Mouse (Mus musculus): ENCODE results near the gene Psmb11. TPM values are rescaled to one million over a fixed set of nuclear protein-coding genes. Genes with fewer than 3 reads are reported as not detected.
A peak's percentile ranks its signal among the peaks of the same experiment; 100 is the strongest.

Gene Psmb11
- not detected for total RNA-seq (2022)

DNA sequence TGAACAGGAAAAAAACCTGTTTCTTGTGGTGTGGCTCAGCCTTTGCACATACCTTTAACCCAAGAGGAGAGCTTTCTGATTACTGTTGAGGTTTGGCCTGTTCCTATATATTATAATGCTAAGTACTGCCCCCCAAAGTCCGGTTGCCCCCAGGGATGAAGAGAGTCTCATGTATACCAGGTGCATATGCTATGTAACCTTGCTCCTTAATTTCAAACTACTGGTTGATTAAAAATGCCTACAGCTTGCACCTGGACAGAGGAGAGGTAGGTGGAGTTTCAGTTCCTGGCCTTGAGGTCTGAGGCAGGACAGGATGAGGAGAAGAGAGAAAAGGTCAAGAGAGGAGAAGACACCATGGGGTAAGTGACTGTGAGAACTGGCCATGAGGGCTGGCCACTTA, at the start of gene Psmb11:
Gene Psmb11 (plus strand): TSS at position 301 of the 400 bp plus-strand sequence.
- DNase-seq: no peak

DNA sequence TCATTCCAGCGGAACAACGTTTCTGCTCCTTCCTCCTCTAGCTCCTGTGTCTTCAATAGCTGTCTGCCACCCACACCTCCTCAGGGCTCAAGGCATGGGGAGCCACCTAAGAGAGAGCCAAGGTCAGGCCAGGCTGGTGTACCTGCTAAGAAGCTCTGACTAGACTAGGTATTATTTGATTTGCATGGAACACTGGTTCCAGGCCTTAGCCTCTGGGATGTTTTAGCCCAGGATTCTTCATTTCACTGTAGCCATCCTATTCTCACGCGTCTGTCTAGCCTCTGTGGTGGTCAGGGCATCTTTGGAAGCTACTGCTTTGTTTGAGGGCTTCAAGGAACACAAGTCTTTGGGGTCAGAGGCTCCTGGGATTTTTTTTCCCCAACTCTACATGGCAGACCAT, 49.1 kb upstream of the Psmb11 start:
- no peak for DNase-seq

DNA sequence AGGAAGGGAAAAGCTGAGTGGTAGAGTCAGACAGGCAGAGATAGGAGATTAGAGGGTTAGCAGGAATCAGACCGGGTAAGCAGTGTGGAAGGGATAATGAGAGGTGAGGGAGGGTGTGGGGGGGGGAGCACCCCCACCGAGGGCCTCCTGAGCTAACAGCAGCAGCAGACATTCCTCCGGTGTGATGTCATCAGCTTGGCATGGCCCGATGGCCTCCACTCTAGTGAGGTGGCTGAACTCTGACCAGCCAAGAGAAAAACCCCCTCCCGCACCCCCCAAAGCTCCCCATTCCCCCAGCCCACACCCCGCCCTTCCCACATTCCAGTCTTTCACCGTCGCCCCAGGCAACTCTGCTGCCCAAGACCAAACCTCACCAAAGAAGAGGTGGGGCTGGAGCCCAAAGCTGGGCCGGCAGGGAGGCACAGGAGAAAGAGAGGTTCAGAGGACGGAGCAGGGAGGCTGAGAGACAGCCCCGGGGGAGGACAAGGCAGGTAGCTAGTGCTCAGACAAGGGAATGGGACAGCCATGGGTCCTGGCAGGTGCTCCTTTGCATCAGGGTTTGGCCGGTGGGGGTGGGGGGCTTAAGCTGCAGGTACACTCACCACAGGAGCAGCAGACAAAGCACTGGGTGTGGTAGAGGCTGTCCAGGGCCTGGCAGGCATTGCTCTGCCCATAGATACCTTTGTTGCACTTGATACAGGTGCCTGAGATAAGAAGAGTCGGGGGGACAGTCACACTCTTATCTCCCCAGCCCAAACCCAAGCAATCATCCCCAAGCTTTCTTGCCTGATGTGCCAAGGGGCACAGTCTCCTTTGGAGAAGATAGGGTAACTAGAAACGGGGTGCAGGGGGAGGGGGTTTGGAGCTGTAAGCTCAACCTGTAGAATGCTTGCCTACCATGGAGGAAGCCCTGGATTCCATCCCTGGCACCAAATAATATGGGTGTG, 48.2 kb upstream of the Psmb11 start:
- DNase-seq: peak; percentile 65

DNA sequence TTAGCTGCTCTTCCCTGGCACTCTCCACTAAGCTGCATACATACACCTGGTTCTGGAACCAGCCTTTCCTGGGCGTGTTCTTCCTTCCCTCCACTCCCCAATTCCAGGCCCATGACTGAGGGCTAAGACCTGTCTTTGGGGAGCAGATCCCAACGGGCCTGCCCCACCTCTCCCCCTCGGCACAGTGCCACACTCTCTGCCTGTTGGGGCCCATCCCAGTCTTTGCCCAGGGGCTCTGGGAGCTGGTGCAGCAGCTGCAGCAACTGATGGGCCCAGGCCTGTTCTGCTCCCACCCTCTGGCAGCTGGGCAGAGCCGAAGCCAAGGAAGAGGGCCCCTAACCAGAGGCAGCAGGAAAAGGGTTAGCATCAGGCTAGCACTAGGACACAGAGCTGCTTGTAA, 47.0 kb upstream of the Psmb11 start:
- no peak for DNase-seq

DNA sequence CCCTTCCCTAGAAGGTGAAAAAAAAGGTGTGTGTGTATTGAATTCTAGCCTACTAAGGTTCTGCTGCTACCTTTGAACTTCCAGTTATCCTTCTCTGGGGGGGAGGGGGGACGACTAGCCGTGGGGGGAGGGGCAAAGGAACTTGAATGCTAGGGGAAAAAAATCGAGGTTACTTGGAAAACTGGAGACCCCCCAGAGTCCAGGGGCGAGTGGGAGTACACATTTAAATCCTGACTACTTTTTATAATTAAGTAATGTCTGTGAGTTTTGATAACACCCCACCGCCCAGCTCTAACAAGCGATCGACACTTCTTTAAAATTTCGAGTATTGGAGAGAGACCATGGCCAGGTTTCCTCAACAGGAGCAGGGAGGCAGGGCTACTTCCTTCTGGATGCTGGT, 46.2 kb upstream of the Psmb11 start:
- DNase-seq: no peak

DNA sequence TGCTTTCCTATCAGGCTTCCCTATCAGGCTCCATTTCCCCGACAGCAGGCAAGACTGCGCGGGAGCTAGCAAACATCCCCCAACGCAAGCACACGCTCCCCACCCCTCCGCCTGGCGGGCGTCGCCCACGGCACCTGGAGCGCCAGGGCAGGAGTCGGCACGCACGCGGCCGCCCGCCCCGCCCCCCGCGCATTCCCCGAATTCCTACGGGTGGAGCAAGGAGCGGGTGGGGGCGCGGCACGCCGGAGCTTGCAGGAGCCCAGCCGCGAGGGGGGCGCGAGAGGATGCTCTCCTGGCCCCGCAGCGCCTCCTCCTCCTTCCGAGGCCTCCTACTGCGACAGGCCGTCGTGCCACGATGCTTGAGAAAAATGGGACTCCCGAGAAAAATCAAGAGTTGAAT, 45.6 kb upstream of the Psmb11 start:
- peak; percentile 52 for DNase-seq

DNA sequence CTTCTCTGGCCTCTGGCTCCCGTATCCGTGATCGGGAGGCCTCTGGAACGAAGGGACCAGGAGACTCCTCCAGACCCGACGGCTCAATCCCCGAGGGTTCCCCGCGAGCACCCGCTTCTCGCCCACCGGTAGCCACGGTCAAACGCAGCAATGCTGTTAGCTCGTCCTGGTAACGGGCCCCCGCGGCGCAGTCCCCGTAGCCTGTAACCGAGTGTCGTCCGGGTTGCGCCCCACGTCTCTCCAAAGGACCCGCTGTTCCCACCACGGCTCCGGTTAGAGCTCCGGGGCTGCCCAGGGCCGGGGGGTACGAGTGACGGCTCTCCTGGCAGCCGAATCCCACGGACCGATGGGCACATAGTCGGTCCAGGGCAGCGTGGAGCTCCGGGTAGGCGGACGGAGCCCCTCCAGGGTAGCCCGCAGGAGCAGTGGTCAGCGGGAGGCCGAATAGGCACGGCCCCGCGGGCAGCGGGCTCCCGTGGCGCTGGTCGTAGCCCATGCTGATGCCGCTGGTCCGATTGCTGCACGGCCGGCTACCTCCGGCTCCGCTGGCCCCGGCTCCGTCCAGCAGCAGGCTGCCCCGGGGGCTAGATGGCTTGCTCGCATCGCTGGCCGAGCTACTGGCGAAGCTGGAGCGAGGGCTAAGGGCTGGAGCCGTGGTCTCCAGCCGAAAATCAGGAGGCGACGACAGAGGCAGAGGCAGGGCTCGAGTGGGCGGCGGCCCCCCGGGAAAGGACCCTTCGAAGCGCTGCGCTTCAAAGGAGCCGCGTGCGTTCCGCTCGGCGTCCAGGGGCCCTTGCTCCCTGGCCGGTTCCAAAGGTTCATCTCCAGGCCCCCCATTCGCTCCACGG, 44.8 kb upstream of the Psmb11 start:
- DNase-seq: no peak

DNA sequence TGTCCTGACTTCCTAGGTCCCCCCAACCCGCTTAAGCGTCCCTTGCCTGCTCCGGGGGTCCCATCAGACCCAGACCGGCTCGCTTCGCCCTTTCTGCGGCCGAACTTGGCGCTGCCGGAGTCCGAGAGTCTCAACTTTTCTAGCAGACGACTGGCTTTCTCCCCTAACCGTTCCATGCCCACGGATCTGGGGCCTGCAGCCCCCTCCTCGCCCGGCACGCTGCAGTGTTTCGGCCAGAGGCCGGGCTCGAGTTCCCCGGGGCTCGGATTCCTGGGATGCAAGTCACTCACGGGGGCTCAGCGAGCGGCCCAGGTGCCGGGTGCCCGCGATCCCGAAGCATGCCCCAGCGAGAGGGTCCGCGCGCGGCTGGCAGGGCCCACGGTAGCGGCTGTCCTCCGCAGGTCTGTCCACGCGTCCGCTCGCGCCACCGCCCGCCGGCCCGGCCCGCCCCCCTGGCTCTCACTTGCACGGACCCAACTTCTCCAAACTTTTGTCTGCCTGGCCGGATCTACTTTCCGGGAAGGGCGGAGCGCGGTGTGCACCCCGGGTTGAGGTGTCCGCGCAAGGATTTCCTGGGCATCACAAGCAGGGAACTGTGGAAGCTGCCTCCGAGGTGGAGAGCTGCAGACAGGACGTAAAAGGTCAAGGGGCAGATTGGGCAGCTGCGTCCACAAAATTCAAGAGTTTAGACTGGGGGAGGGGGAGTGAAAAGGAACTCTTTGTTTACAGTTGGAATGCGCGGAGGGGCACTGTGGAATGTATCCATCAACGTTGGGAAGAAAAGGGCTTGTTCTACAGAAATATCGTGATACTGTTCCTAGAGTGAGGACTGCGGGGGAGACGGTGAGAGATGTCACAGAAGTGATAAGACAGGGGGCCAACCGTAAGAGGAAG, 43.9 kb upstream of the Psmb11 start, which contains the start of gene Ajuba:
Gene Ajuba (minus strand): TSS at position 470 of the 894 bp plus-strand sequence.
- peak; percentile 89 for DNase-seq

DNA sequence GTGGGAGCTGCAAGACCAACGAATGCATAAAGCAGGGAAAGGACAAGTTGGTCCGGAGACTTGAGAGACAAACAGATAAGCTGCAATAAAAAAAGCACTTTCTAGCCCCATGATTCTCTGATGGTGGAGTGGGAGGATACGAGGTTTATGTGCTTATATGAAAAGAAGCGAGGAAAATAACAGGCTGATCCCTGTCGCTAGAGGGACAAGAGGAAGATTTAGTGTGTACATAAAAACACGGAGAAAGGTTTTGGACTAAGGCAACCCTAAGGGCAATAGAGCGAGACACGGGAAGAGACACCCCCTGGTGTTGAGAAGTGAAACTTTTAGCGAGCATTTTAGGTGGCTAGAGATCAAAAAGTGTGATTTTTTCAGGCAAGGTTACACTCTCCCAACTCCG, 43.2 kb upstream of the Psmb11 start:
- no peak for DNase-seq

DNA sequence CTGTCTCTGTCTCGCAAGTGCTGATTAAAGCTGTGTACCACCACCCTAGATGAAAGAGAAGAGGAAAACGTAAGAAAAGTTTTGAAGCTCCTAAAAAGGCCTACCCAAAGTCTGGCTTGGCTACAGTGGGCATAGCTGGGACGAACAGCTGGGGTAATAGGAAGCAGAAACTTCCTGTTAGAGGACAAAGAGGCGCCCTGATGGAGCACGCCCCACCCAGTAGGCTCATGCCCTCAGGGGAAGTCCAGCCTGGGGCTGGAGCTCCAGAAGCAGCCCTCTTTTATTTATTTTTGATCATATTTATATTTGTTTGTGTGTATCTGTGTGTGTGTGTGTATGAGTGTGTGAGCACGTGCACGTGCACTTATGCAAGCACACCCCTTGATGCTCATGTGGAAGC, 41.6 kb upstream of the Psmb11 start:
- no peak for DNase-seq

DNA sequence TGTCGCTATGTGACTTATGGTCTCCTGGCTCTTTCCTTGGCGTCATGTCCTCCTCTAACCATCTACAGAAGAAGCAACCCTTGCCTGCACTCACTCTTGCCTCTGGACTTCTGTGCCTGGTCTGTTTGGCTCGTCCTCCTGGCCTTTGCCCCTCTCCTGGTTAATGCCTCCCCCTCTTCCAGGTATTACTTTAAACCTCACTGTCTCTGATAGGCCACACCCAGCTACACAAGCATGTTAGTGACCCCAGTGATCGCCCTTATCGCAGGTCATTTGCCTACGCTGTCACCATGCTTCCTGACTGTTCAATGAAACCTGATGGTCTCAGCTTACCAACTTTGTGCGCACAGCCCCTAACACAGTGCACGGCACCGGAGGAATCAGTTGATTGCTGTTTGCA, 38.7 kb upstream of the Psmb11 start:
- DNase-seq: no peak

DNA sequence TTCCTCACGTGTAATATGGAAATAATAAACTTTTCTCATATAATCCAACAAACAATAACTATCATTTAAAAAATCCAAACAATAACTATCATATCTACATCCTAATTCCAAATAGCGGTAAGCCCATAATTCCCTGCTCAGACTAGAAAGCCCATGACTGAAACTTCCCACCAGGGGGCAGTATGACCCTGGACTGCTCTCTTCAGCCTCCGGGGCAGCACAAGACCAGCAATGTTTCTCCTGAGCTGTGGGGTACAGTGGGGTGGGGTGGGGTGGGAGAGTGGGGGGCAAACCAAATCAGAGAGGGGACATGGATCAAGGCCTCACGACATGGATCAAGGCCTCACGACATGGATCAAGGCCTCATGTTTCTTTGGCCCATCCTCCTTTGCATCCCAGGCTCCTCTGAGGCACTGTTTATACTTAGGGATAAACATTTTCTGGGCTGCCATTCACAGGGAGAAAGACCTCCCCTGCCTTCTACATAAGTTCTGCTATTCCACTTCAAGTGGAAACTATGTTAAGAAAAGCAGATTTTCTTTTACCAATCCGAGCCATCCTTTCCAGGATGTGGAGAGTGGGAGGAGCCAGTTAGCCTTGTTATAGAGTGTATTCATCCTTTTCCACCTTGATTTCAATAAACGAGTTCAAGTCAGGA, 37.4 kb upstream of the Psmb11 start:
- no peak for DNase-seq

DNA sequence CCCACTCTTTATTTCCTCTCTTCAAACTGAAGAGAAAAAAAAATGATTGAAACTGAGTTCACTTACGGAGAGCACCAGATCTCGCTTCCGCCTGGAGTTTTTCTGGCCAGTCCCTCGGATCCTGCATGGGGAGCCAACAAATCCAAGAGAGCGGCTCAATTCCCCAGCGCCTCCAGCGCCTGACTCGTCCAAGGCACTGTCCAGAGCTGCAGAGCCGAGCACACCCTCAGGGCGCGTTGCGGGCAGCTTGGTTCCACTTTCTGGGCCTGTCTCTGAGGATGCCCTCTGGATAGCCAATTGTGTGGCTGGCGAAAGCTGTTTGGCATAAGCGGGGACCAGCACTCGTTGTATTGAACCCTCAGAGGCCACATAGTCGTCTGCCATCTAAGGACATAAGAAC, 30.2 kb upstream of the Psmb11 start:
- DNase-seq: no peak

DNA sequence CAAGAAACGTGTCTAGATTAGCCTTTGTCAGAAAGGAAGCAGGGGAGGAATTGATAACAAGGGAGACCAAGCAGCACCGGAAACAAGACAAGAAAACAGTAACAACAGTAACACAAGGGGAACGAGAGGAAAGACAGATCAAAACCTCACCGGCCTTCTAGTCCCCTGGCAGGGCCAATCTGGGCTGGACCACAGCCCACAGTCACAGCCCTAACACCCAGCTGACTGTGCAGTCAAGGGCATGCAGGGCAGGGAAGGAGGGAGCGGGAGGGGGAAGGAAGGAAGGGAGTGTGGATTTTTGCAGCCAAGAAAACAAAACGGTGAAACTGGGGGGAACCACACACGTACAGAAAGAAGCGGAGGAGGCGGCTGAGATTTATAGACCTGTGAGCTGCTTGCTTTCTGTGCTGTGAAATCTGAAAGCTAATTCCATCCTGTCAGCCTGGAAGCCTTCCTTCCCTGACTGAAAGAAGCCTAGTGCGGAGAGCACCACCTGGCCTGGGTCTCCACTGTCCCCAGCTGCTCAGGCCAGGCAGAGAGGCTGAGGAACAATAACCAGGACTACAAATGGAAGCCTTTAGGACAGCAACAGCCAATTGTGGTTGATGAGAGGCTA, 28.8 kb upstream of the Psmb11 start:
- DNase-seq: no peak

DNA sequence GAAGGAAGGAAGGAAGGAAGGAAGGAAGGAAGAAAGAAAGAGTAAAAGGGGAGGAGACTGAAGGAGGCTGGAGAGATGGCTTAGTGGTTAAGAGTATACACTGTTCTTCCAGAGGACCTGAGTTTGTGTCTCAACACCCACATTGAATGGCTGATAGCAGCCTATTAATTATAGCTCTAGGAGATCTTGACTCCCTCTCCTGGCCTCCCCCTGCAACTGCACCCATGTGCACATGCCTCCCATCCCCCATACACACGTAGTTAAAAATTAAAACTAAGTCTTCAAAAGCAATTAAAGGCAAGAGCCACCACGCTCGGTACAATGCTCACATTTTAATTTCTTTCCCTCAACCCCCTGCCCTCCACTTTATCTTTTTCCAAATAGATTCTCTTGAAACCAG, 27.2 kb upstream of the Psmb11 start:
- DNase-seq: no peak

DNA sequence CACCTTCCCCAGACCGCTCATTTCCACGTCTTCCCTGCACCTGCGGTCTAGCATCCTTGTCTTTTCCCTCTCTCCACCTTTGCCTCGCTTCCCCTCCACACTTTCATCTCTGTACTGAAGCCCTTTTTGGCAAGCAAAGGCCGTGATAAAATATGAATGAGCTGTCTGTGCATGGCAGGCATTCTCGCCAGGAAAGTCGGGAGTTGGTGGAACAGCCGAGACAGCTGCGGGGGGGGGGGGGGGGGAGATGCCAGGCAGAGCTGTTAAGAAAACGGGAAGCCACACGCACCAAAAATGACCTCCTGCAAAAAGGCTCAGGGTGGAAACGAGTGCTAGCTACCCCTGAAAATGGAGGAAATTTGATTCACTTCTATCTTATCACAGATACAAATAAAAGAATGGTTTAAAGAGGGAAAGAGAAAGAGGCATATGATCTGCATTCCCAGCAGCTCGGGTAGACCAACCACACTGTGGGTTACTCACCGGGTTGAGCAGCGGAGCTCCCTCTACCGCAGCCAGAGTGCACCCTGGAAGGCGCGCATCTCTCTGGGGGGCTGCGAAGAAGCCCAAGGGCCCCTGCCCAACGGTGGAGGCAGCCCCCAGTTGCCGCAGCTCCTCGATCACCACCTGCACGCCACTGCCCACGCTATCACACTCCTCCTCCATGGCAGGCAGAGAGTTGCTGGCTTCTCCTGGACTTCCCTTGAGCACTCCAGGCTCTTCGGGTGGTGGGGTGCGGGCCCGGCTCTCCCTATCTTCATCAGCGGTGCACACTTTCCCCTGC, 26.4 kb upstream of the Psmb11 start:
- no peak for DNase-seq

DNA sequence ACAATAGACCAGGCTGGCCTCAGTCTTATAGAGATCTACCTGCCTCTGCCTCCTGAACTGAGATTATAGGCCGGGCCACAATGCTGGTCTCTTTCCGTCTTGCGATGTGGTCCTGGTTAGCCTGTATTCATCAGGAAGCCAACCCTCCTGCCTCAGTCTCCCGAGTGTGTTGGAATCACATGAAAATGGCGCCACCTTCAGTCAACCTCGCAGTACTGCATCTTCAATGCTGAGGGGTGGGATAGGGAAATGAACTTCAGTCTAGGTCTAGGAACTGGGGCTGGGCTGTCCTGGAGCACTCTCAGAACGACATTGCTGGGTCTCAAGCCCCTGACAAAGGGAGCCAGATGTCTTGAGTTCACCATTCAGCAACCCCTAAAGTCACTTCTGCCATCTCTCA, 24.1 kb upstream of the Psmb11 start:
- no peak for DNase-seq

DNA sequence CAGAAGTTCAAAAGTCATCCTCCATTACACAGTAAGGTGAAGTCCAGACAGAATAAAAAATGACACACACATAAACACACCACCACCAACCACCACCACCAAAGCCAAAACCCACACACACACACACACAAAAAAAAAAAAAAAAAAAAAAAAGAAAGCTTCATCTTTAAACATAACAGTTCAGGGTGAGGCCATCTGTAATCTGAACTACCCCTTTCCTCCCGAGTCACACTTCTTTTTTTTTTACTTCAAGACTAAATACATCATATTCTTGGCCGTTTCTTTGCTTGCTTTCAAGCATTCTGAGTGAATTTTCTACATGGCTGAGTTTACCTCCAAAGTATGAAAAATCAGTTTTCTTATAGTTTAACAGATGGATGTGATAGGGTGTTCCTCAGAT, 19.6 kb upstream of the Psmb11 start:
- no peak for DNase-seq

DNA sequence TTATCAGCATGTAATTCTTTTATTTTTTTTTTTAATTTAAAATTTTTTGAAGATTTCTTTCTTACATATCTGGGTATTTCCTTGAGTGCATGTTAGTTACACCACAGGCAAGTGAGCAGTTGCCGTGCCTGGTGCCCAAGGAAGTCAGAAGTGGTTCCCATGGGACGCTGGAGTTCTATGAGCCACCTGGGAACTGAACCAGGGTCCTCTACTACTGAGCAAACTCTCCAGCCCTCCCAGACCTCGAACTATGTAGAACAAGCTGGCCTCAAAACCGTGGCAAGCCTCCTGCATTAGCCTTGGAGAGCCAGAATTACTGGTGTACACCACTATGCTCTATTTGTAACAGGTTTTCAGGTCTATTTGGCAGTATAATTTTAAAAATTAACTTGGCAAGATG, 18.6 kb upstream of the Psmb11 start:
- DNase-seq: no peak

DNA sequence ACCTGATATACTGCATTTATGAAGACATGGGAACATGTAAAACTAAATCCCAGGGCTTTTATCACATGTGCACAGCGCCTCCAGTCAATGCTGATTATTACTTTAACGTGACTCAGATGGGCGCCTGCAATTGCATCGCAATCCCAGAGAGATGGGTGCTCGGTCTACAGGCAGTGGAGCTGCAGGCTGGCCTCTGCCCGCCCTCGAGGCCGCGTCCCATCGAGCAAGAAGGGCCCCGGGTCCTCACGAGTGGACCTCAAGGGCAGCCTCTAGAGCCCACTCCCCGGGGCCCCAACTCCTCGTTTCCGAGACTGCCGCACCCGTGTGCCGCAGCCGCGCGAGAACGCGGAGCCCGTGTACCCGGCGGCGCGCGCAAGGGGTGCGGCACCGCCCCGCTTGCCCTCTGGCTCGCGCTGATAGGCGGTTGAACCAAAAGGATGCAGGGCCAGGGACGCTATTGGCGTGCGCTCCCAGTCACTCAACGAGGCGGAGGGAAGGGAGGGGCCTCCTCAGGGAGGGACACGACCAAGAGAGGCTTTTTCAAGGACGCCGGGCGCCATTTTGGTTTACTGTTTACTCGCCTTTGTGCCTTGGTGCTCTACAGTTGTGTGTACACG, 18.1 kb upstream of the Psmb11 start:
- peak; percentile 95 for DNase-seq
